Mouse (Mus musculus) spleen, postnatal 36 days (tissue): Measurements from ENCODE around the gene Fam217a.
"Not testable (repeated sequence)": the region's sequence is repeated elsewhere in the genome, so short reads cannot be mapped to it uniquely, and the experiment has no call there.

Experiments used
- DNase-seq, 2 experiments: peaks; one replicate each; pipeline ENCODE4 v3.0.0; 2022; ENCODE audit warnings: low spot score in 2 of 2, mixed read lengths in 1 of 2

The Fam217a gene

DNA sequence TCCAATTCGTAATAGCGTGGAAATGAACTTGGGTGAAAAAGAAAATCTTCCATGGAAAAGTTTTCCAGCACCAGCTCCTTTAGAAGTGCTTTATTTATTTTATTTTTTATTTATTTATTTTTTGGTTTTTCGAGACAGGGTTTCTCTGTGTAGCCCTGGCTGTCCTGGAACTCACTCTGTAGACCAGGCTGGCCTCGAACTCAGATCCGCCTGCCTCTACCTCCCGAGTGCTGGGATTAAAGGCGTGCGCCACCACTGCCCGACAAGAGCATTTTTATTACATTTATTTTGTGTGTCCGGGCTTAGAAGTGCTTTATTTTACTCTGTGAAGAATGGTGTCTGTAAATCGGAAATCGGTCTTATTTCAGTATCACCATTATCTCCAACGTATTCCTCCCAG lies 49.4 kb downstream of the Fam217a start:
- DNase-seq: not testable (repeated sequence)

- peak; percentile 93 for DNase-seq
These were observed 50.1 kb downstream of the Fam217a start for GRCm38 (mm10) chr13:34873801-34874681.

DNA sequence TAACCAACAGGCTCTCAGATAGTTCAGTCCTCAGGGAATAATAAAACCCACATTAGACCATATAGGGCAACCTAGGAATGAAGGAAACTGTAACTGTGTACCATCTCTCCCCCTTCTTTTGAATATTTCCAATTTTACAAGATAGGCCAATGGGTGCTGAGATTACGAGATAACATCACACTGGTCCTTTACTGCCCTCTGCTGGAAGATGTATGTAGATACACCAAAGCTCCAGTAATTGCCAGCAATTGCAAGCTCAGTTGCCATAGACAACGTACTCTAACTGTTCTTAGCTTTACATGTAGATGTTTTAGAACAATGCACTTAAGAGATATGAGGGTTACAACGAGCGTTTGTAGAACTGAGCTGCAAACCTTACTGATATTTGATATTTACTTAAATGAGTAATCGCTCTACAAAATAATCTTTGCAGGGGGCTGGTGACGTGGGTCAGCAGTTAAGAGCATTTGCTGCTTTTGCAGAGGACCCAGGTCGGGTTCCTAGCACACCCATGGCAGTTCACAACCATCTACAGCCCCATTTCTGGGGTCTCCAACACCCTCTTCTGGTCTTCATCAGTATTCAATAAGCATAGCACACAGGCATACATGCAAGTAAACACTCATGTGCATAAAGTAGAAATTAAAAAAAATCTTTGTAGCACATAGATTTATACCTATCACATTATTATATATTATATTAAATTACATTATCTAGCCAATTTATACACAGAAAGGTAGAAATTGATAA lies 59.5 kb downstream of the Fam217a start:
- peak; percentile 23 to 56 for DNase-seq

DNA sequence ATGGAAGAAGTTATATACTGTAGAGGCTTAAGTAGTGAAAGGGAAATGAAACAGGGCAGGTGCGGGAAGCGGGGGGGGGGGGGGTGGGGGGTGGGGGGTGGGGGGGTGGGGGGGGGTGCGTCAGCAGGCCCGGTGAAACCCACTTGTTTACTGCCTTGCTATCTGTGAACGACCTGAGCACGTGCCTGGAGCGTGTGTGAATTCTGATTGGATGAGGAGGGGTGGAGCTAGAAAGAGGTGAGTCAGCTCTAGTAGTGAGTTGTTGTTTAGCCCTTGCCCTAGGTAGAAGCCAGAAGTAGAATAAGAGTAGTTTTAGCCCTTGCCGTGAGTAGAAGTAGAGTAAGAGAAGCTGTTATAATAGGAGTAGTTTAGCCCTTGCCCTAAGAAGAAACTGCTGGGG lies 62.9 kb downstream of the Fam217a start:
- DNase-seq: peak in 1 of 2 experiments; percentile 11
